Mouse (Mus musculus): Measurements from ENCODE around the gene 4933412E24Rik. TPM values are rescaled to one million over a fixed set of nuclear protein-coding genes. Genes with fewer than 3 reads are reported as not detected.

4933412E24Rik gene
- total RNA-seq, 1 experiment: not detected

GRCm38 (mm10) chr15:59983777-59984176 lies 32.6 kb downstream of the 4933412E24Rik start:
- TF ChIP-seq HCFC1 (IDR thresholded peaks at IDR 0.05; ENCODE audit: borderline replicate concordance, insufficient read depth, low read length) (no peak), ZNF384 (IDR thresholded peaks at IDR 0.05; ENCODE audit: low read depth, low read length) (no peak), ZC3H11A (IDR thresholded peaks at IDR 0.05; ENCODE audit: borderline replicate concordance, low read depth, low read length) (no peak), CHD2 (IDR thresholded peaks at IDR 0.05; ENCODE audit: low read depth, low read length) (no peak; the same call in 1 of the 2 replicates), MAFK (IDR thresholded peaks at IDR 0.05; ENCODE audit: insufficient read depth, low read depth, low read length) (no peak)
- Histone ChIP-seq H3K4me3 (ENCODE audit: insufficient read depth in 1 of 2, low read depth in 1 of 2, low read length in 2 of 2, poor library complexity in 1 of 2, severe bottlenecking in 1 of 2) (no peak overlapping the region), H3K27ac (ENCODE audit: insufficient read depth, low read depth, low read length, poor library complexity, severe bottlenecking) (no peak overlapping the region), H3K4me1 (ENCODE audit: control insufficient read depth in 2 of 2, insufficient read depth in 2 of 2, low read length in 2 of 2, poor library complexity in 1 of 2) (peaks cover 0 to 2% of the 10 kb centered on the region in 2 experiments; a peak in 1 of 4 replicates), H3K9ac (ENCODE audit: insufficient read depth, low read depth, low read length, poor library complexity, severe bottlenecking) (no peak overlapping the region), H3K9me3 (ENCODE audit: control insufficient read depth, insufficient read depth, low read depth, low read length) (no peaks in the 10 kb centered on the region), H3K36me3 (ENCODE audit: control insufficient read depth, insufficient read depth, low read length, poor library complexity, severe bottlenecking) (no peaks in the 10 kb centered on the region)
- in situ Hi-C loops (cut with MboI; ENCODE audit: low sequenced_read_pairs in 2 of 2, unreplicated experiment in 2 of 2): no loop called here
- peak; percentile 27 for DNase-seq (ENCODE audit: low read depth, low spot score)

- DNase-seq (ENCODE audit: low read depth, low spot score): no peak
- Histone ChIP-seq H3K9me3 (ENCODE audit: control insufficient read depth, insufficient read depth, low read depth, low read length) (no peaks in the 10 kb centered on the region), H3K27ac (ENCODE audit: insufficient read depth, low read depth, low read length, poor library complexity, severe bottlenecking) (no peak overlapping the region), H3K4me3 (ENCODE audit: insufficient read depth in 1 of 2, low read depth in 1 of 2, low read length in 2 of 2, poor library complexity in 1 of 2, severe bottlenecking in 1 of 2) (no peak overlapping the region), H3K36me3 (ENCODE audit: control insufficient read depth, insufficient read depth, low read length, poor library complexity, severe bottlenecking) (no peaks in the 10 kb centered on the region), H3K4me1 (ENCODE audit: control insufficient read depth in 2 of 2, insufficient read depth in 2 of 2, low read length in 2 of 2, poor library complexity in 1 of 2) (no peaks in the 10 kb centered on the region), H3K9ac (ENCODE audit: insufficient read depth, low read depth, low read length, poor library complexity, severe bottlenecking) (no peak overlapping the region)
- TF ChIP-seq ZNF384 (IDR thresholded peaks at IDR 0.05; ENCODE audit: low read depth, low read length) (no peak), CHD2 (IDR thresholded peaks at IDR 0.05; ENCODE audit: low read depth, low read length) (no peak), MAFK (IDR thresholded peaks at IDR 0.05; ENCODE audit: insufficient read depth, low read depth, low read length) (no peak), HCFC1 (IDR thresholded peaks at IDR 0.05; ENCODE audit: borderline replicate concordance, insufficient read depth, low read length) (no peak), ZC3H11A (IDR thresholded peaks at IDR 0.05; ENCODE audit: borderline replicate concordance, low read depth, low read length) (no peak)
- in situ Hi-C loops (cut with MboI; ENCODE audit: low sequenced_read_pairs in 2 of 2, unreplicated experiment in 2 of 2): no loop called here
Measured at GRCm38 (mm10) chr15:59975310-59975709, 41.1 kb downstream of the 4933412E24Rik start.

GRCm38 (mm10) chr15:59974584-59974983 lies 41.8 kb downstream of the 4933412E24Rik start:
- Histone ChIP-seq H3K4me3 (ENCODE audit: insufficient read depth in 1 of 2, low read depth in 1 of 2, low read length in 2 of 2, poor library complexity in 1 of 2, severe bottlenecking in 1 of 2) (no peak overlapping the region), H3K4me1 (ENCODE audit: control insufficient read depth in 2 of 2, insufficient read depth in 2 of 2, low read length in 2 of 2, poor library complexity in 1 of 2) (no peaks in the 10 kb centered on the region), H3K9ac (ENCODE audit: insufficient read depth, low read depth, low read length, poor library complexity, severe bottlenecking) (no peak overlapping the region), H3K27ac (ENCODE audit: insufficient read depth, low read depth, low read length, poor library complexity, severe bottlenecking) (no peak overlapping the region), H3K36me3 (ENCODE audit: control insufficient read depth, insufficient read depth, low read length, poor library complexity, severe bottlenecking) (no peaks in the 10 kb centered on the region), H3K9me3 (ENCODE audit: control insufficient read depth, insufficient read depth, low read depth, low read length) (no peaks in the 10 kb centered on the region)
- TF ChIP-seq ZNF384 (IDR thresholded peaks at IDR 0.05; ENCODE audit: low read depth, low read length): no peak
- TF ChIP-seq CHD2 (IDR thresholded peaks at IDR 0.05; ENCODE audit: low read depth, low read length): no peak
- TF ChIP-seq ZC3H11A (IDR thresholded peaks at IDR 0.05; ENCODE audit: borderline replicate concordance, low read depth, low read length): no peak
- no peak for TF ChIP-seq MAFK (IDR thresholded peaks at IDR 0.05; ENCODE audit: insufficient read depth, low read depth, low read length)
- TF ChIP-seq HCFC1 (IDR thresholded peaks at IDR 0.05; ENCODE audit: borderline replicate concordance, insufficient read depth, low read length): no peak
- no peak for DNase-seq (ENCODE audit: low read depth, low spot score)
- in situ Hi-C loops (cut with MboI; ENCODE audit: low sequenced_read_pairs in 2 of 2, unreplicated experiment in 2 of 2): no loop called here

- in situ Hi-C loops (cut with MboI; ENCODE audit: low sequenced_read_pairs in 2 of 2, unreplicated experiment in 2 of 2): no loop called here
- H3K4me1 ChIP-seq (ENCODE audit: control insufficient read depth in 2 of 2, insufficient read depth in 2 of 2, low read length in 2 of 2, poor library complexity in 1 of 2): no peaks in the 10 kb centered on the region
- no peaks in the 10 kb centered on the region for H3K36me3 ChIP-seq (ENCODE audit: control insufficient read depth, insufficient read depth, low read length, poor library complexity, severe bottlenecking)
- H3K27ac ChIP-seq (ENCODE audit: insufficient read depth, low read depth, low read length, poor library complexity, severe bottlenecking): no peak overlapping the region
- no peak overlapping the region for H3K9ac ChIP-seq (ENCODE audit: insufficient read depth, low read depth, low read length, poor library complexity, severe bottlenecking)
- no peaks in the 10 kb centered on the region for H3K9me3 ChIP-seq (ENCODE audit: control insufficient read depth, insufficient read depth, low read depth, low read length)
- H3K4me3 ChIP-seq (ENCODE audit: insufficient read depth in 1 of 2, low read depth in 1 of 2, low read length in 2 of 2, poor library complexity in 1 of 2, severe bottlenecking in 1 of 2): no peak overlapping the region
- TF ChIP-seq CHD2 (IDR thresholded peaks at IDR 0.05; ENCODE audit: low read depth, low read length) (no peak), MAFK (IDR thresholded peaks at IDR 0.05; ENCODE audit: insufficient read depth, low read depth, low read length) (no peak), HCFC1 (IDR thresholded peaks at IDR 0.05; ENCODE audit: borderline replicate concordance, insufficient read depth, low read length) (no peak), ZC3H11A (IDR thresholded peaks at IDR 0.05; ENCODE audit: borderline replicate concordance, low read depth, low read length) (no peak), ZNF384 (IDR thresholded peaks at IDR 0.05; ENCODE audit: low read depth, low read length) (no peak)
- no peak for DNase-seq (ENCODE audit: low read depth, low spot score)
Measured at GRCm38 (mm10) chr15:59973651-59974519, 42.5 kb downstream of the 4933412E24Rik start.

All from ES-E14 (cell line).